Mouse (Mus musculus): Measurements from ENCODE around the gene Olfr883. TPM values are rescaled to one million over a fixed set of nuclear protein-coding genes. Genes with fewer than 3 reads are reported as not detected.

Gene Olfr883
- polyA plus RNA-seq (2012; rRNA removed): not detected in 2 replicates

- no peaks in the 10 kb centered on the region for H3K4me1 ChIP-seq (ENCODE audit: control insufficient read depth, insufficient read depth, insufficient read length, low read length)
- H3K27me3 ChIP-seq (ENCODE audit: control insufficient read depth, insufficient read depth, low read length): no peaks in the 10 kb centered on the region
- H3K27ac ChIP-seq (ENCODE audit: insufficient read depth, low read depth, low read length): no peak within 1 kb of the TSS
- TF ChIP-seq POLR2A (IDR thresholded peaks at IDR 0.05; ENCODE audit: low read depth, low read length) (no peak), CTCF (IDR thresholded peaks at IDR 0.05; ENCODE audit: extremely low read depth, insufficient read length, insufficient replicate concordance, low read depth, low read length) (no peak)
- H3K36me3 ChIP-seq (ENCODE audit: control insufficient read depth, insufficient read depth, low read length): no peaks in the 10 kb centered on the region
- no peak within 1 kb of the TSS for H3K4me3 ChIP-seq (ENCODE audit: low read depth, low read length)
- WGBS: 80% methylated on average over 1 of the region's 1 CpGs
Measured at GRCm38 (mm10) chr9:38025508-38025907, at the start of gene Olfr883. Gene Olfr883, plus strand, starts transcription at chr9:38025808.

- H3K27ac ChIP-seq (ENCODE audit: insufficient read depth, low read depth, low read length): no peak within 1 kb of the TSS
Measured at GRCm38 (mm10) chr9:37991525-37991924, 34.1 kb upstream of the Olfr883 start, which contains the start of gene Olfr881. Gene Olfr881, plus strand, starts transcription at chr9:37991825.

GRCm38 (mm10) chr9:37998581-37999204 lies 26.9 kb upstream of the Olfr883 start:
- Histone ChIP-seq H3K4me1 (ENCODE audit: control insufficient read depth, insufficient read depth, insufficient read length, low read length) (no peaks in the 10 kb centered on the region), H3K4me3 (ENCODE audit: low read depth, low read length) (no peak overlapping the region), H3K27me3 (ENCODE audit: control insufficient read depth, insufficient read depth, low read length) (no peaks in the 10 kb centered on the region), H3K27ac (ENCODE audit: insufficient read depth, low read depth, low read length) (no peak overlapping the region), H3K36me3 (ENCODE audit: control insufficient read depth, insufficient read depth, low read length) (no peaks in the 10 kb centered on the region)
- TF ChIP-seq CTCF (IDR thresholded peaks at IDR 0.05; ENCODE audit: extremely low read depth, insufficient read length, insufficient replicate concordance, low read depth, low read length): no peak
- TF ChIP-seq POLR2A (IDR thresholded peaks at IDR 0.05; ENCODE audit: low read depth, low read length): no peak
- 28% methylated on average over 2 of the region's 2 CpGs for WGBS

More at GRCm38 (mm10) chr9:37991525-37991924, 34.1 kb upstream of the Olfr883 start, which contains the start of gene Olfr881:
- TF ChIP-seq CTCF (IDR thresholded peaks at IDR 0.05; ENCODE audit: extremely low read depth, insufficient read length, insufficient replicate concordance, low read depth, low read length) (no peak), POLR2A (IDR thresholded peaks at IDR 0.05; ENCODE audit: low read depth, low read length) (no peak)
- Histone ChIP-seq H3K36me3 (ENCODE audit: control insufficient read depth, insufficient read depth, low read length) (no peaks in the 10 kb centered on the region), H3K27me3 (ENCODE audit: control insufficient read depth, insufficient read depth, low read length) (no peaks in the 10 kb centered on the region), H3K4me3 (ENCODE audit: low read depth, low read length) (no peak within 1 kb of the TSS), H3K4me1 (ENCODE audit: control insufficient read depth, insufficient read depth, insufficient read length, low read length) (no peaks in the 10 kb centered on the region)

- H3K36me3 ChIP-seq (ENCODE audit: control insufficient read depth, insufficient read depth, low read length): no peaks in the 10 kb centered on the region
- WGBS: 43% methylated on average over 1 of the region's 1 CpGs
- H3K4me3 ChIP-seq (ENCODE audit: low read depth, low read length): no peak overlapping the region
- no peaks in the 10 kb centered on the region for H3K27me3 ChIP-seq (ENCODE audit: control insufficient read depth, insufficient read depth, low read length)
- H3K4me1 ChIP-seq (ENCODE audit: control insufficient read depth, insufficient read depth, insufficient read length, low read length): no peaks in the 10 kb centered on the region
- no peak for TF ChIP-seq CTCF (IDR thresholded peaks at IDR 0.05; ENCODE audit: extremely low read depth, insufficient read length, insufficient replicate concordance, low read depth, low read length)
- no peak for TF ChIP-seq POLR2A (IDR thresholded peaks at IDR 0.05; ENCODE audit: low read depth, low read length)
- no peak overlapping the region for H3K27ac ChIP-seq (ENCODE audit: insufficient read depth, low read depth, low read length)
Measured at GRCm38 (mm10) chr9:38000021-38000420, 25.6 kb upstream of the Olfr883 start.

GRCm38 (mm10) chr9:38046255-38046654 lies 20.6 kb downstream of the Olfr883 start, which contains the start of gene Olfr884:
Gene Olfr884, plus strand, starts transcription at chr9:38046555.
- Histone ChIP-seq H3K36me3 (ENCODE audit: control insufficient read depth, insufficient read depth, low read length) (no peaks in the 10 kb centered on the region), H3K27me3 (ENCODE audit: control insufficient read depth, insufficient read depth, low read length) (no peaks in the 10 kb centered on the region), H3K4me1 (ENCODE audit: control insufficient read depth, insufficient read depth, insufficient read length, low read length) (no peaks in the 10 kb centered on the region), H3K4me3 (ENCODE audit: low read depth, low read length) (no peak within 1 kb of the TSS), H3K27ac (ENCODE audit: insufficient read depth, low read depth, low read length) (no peak within 1 kb of the TSS)
- no peak for TF ChIP-seq CTCF (IDR thresholded peaks at IDR 0.05; ENCODE audit: extremely low read depth, insufficient read length, insufficient replicate concordance, low read depth, low read length)
- no peak for TF ChIP-seq POLR2A (IDR thresholded peaks at IDR 0.05; ENCODE audit: low read depth, low read length)
- WGBS: 46% methylated on average over 1 of the region's 1 CpGs

GRCm38 (mm10) chr9:38061022-38061421 lies 35.4 kb downstream of the Olfr883 start, which contains the start of gene Olfr885:
Gene Olfr885, plus strand, starts transcription at chr9:38061322.
- Histone ChIP-seq H3K4me3 (ENCODE audit: low read depth, low read length) (no peak within 1 kb of the TSS), H3K4me1 (ENCODE audit: control insufficient read depth, insufficient read depth, insufficient read length, low read length) (no peaks in the 10 kb centered on the region), H3K27ac (ENCODE audit: insufficient read depth, low read depth, low read length) (no peak within 1 kb of the TSS), H3K36me3 (ENCODE audit: control insufficient read depth, insufficient read depth, low read length) (no peaks in the 10 kb centered on the region), H3K27me3 (ENCODE audit: control insufficient read depth, insufficient read depth, low read length) (no peaks in the 10 kb centered on the region)
- 81% methylated on average over 3 of the region's 3 CpGs for WGBS
- TF ChIP-seq CTCF (IDR thresholded peaks at IDR 0.05; ENCODE audit: extremely low read depth, insufficient read length, insufficient replicate concordance, low read depth, low read length) (no peak), POLR2A (IDR thresholded peaks at IDR 0.05; ENCODE audit: low read depth, low read length) (no peak)

Other genes with a start within 250 kb of the Olfr883 start
- not detected in 2 replicates for gene Olfr876, start 222.8 kb upstream of the Olfr883 start, polyA plus RNA-seq (2012; rRNA removed)
- gene Olfr877, start 171.5 kb upstream of the Olfr883 start, polyA plus RNA-seq (2012; rRNA removed): 0.18 TPM in 1 of 2 replicates, not detected in the other
- gene Olfr145, start 129.1 kb upstream of the Olfr883 start, polyA plus RNA-seq (2012; rRNA removed): not detected in 2 replicates
- not detected in 2 replicates for gene Olfr878, start 108.0 kb upstream of the Olfr883 start, polyA plus RNA-seq (2012; rRNA removed)
- gene Olfr881, start 34.0 kb upstream of the Olfr883 start, polyA plus RNA-seq (2012; rRNA removed): not detected in 2 replicates
- not detected in 2 replicates for gene Olfr884, start 20.7 kb downstream of the Olfr883 start, polyA plus RNA-seq (2012; rRNA removed)
- gene Olfr885, start 35.5 kb downstream of the Olfr883 start, polyA plus RNA-seq (2012; rRNA removed): not detected in 2 replicates
- gene Olfr887, start 58.3 kb downstream of the Olfr883 start, polyA plus RNA-seq (2012; rRNA removed): not detected in 2 replicates
- gene Olfr888, start 82.3 kb downstream of the Olfr883 start, polyA plus RNA-seq (2012; rRNA removed): not detected in 2 replicates
- gene Olfr889, start 89.4 kb downstream of the Olfr883 start, polyA plus RNA-seq (2012; rRNA removed): not detected in 2 replicates
- not detected in 2 replicates for gene Olfr890, start 116.7 kb downstream of the Olfr883 start, polyA plus RNA-seq (2012; rRNA removed)
- gene Olfr891, start 155.0 kb downstream of the Olfr883 start, polyA plus RNA-seq (2012; rRNA removed): not detected in 2 replicates
- not detected in 2 replicates for gene Olfr893, start 182.6 kb downstream of the Olfr883 start, polyA plus RNA-seq (2012; rRNA removed)
- gene Olfr894, start 192.2 kb downstream of the Olfr883 start, polyA plus RNA-seq (2012; rRNA removed): not detected in 2 replicates
- gene Olfr143, start 227.0 kb downstream of the Olfr883 start, polyA plus RNA-seq (2012; rRNA removed): not detected in 2 replicates
- gene Olfr895, start 242.0 kb downstream of the Olfr883 start, polyA plus RNA-seq (2012; rRNA removed): not detected in 2 replicates